Mouse (Mus musculus): ENCODE results near the gene Nfia.

DNA sequence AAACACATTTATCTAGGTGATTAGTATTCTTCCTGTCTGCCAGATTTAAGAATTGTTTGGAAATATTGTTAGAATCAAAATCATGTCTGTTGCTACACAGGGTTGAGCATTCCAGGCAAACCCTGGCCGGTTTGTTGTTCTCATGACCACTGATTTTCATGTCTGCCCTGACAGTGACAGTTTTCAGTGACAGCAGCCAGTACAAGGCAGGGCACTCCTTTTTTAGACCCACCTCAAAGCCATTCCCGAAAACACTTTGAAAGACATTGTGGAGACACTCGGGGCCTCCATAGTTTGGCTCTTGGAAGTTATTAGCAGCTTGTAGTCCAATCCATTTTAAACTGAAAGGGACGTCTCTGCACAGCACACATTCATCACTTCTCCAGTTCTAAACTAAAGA is 41.5 kb downstream of the Nfia start:
- TF ChIP-seq CHD2 (IDR thresholded peaks at IDR 0.05; ENCODE audit: low read depth, low read length): no peak
- TF ChIP-seq ZNF384 (IDR thresholded peaks at IDR 0.05; ENCODE audit: low read depth, low read length): no peak
- TF ChIP-seq HCFC1 (IDR thresholded peaks at IDR 0.05; ENCODE audit: borderline replicate concordance, insufficient read depth, low read length): no peak
- no peak for TF ChIP-seq ZC3H11A (IDR thresholded peaks at IDR 0.05; ENCODE audit: borderline replicate concordance, low read depth, low read length)

All from ES-E14 (cell line).